Mouse (Mus musculus): Measurements from ENCODE around the gene Grrp1. TPM values are rescaled to one million over a fixed set of nuclear protein-coding genes. Genes with fewer than 3 reads are reported as not detected.
"Not testable (repeated sequence)": the region's sequence is repeated elsewhere in the genome, so short reads cannot be mapped to it uniquely, and the experiment has no call there.

Gene Grrp1
- polyA plus RNA-seq (2016; fragmentation: Nextera tagmentation; extraction: Ambion mirVana), result 5.7 and 9.5 TPM in 2 replicates

DNA sequence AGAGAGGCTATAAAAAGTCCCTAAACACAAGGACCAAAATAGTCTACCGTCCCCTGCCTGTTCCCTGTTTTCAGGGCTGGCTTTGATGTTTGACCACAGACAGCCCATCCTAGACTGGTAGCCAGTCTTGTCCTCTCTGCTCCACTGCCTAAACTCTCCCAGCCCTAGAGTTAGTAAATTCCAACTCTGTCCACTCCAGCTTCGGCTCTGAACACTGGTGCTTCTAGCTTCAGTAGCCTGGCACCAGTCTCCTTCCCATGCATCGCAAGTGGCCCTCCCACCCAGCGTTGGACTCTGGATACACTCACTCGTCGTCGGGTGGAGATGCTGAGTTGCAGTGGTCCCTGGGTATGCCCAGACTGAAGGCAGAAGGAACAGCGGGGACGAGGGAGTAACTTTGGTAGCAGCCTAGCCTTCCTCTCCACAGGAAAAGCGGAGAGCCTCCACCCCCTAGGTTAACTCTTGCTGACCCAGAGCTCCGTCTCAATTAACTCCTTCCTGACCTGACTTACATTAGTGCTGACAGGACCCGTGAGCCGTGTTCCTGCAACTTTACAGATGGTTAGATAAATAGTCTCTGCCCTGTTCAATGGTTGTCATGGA lies at the start of gene Grrp1:
Grrp1 (minus strand) TSS at position 385 of the 603 bp plus-strand sequence.
- peak within 1 kb of the TSS; percentile 86 for H3K27ac ChIP-seq (replicated peaks)
- no peaks in the 10 kb centered on the region for H3K9me3 ChIP-seq (replicated peaks)
- peak; percentile 62 for DNase-seq (ENCODE audit: low spot score)
- 0% methylated on average over 13 of the region's 13 CpGs for WGBS
- H3K27me3 ChIP-seq (ENCODE audit: low read depth, poor library complexity, severe bottlenecking), result peaks cover 76% of the 10 kb centered on the region
- H3K36me3 ChIP-seq, result no peaks in the 10 kb centered on the region
- H3K4me3 ChIP-seq, result peak within 1 kb of the TSS; percentile 61
- peaks cover 99% of the 10 kb centered on the region for H3K4me1 ChIP-seq

DNA sequence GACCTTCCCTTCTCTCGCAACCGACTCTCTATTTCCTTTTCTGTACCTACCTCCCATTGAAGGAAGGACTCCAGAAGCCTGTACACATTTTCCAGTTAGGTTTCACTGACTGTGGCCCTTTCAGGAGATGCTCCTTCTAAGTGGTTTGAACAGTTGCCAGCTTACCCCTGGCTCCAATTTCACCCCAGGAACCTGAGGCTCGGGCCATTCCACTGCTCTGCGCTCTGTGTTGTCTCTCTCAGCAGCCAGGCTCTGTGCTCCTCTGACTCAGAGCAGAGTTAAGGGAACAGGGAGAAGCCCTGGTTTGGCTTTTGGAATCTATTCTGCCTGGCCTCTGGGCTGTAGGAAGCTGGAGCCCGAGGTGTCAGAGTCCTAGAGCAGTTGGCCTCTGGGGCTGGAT lies 48.2 kb upstream of the Grrp1 start:
- DNase-seq (ENCODE audit: low spot score), result no peak
- 92% methylated on average over 5 of the region's 5 CpGs for WGBS
- Histone ChIP-seq H3K27ac (replicated peaks) (no peak overlapping the region), H3K27me3 (ENCODE audit: low read depth, poor library complexity, severe bottlenecking) (no peaks in the 10 kb centered on the region; the same call in 1 of the 2 replicates), H3K4me3 (no peak overlapping the region), H3K9me3 (replicated peaks) (no peaks in the 10 kb centered on the region), H3K4me1 (peaks cover 3% of the 10 kb centered on the region), H3K36me3 (no peaks in the 10 kb centered on the region)

DNA sequence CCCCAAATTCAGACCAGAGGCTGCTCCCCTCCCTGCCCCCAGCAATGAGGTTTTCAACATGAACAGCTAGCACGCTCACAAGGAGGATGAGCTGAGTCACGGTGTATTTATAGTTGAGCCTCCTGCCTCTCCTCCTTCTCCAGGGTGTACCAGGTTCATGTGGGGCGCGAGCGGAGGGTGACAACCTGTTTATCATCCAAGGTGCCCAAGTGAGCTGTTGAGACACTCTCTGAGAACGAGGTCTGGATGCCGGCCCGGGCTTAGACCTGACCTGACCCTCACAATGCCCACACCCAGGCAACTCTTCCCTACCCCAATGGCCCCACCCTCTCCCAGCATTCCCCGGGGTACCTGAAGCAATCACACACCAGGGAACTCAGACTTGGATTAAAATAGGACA lies 46.4 kb upstream of the Grrp1 start:
- Histone ChIP-seq H3K9me3 (replicated peaks) (0 out of 2 replicates have a peak, but pooled peaks cover 4% of the 10 kb centered on the region), H3K36me3 (no peaks in the 10 kb centered on the region), H3K27me3 (ENCODE audit: low read depth, poor library complexity, severe bottlenecking) (no peaks in the 10 kb centered on the region; the same call in 1 of the 2 replicates), H3K4me1 (no peaks in the 10 kb centered on the region), H3K4me3 (no peak overlapping the region), H3K27ac (replicated peaks) (no peak overlapping the region)
- no peak for DNase-seq (ENCODE audit: low spot score)
- 87% methylated on average over 9 of the region's 9 CpGs for WGBS

DNA sequence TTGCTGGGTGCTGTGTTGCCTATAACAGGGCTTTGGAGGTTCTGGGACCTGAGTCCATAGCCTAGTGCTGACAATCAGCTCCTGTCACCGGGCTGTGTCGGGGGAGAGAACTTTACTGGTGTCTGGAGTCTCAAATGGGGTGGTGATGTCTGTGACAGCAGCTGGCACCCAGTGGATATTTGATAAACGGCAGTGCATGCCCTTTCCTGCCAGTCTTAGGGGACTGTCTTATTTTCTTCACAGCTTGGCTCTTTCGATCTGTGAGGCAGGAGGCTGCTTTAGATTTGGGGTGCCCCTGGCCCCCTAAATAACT lies 45.5 kb upstream of the Grrp1 start:
- Histone ChIP-seq H3K36me3 (no peaks in the 10 kb centered on the region), H3K27ac (replicated peaks) (no peak overlapping the region), H3K27me3 (ENCODE audit: low read depth, poor library complexity, severe bottlenecking) (no peaks in the 10 kb centered on the region; the same call in 1 of the 2 replicates), H3K4me1 (no peaks in the 10 kb centered on the region), H3K9me3 (replicated peaks) (0 out of 2 replicates have a peak, but pooled peaks cover 4% of the 10 kb centered on the region), H3K4me3 (no peak overlapping the region)
- 77% methylated on average over 4 of the region's 4 CpGs for WGBS
- DNase-seq (ENCODE audit: low spot score), result no peak

DNA sequence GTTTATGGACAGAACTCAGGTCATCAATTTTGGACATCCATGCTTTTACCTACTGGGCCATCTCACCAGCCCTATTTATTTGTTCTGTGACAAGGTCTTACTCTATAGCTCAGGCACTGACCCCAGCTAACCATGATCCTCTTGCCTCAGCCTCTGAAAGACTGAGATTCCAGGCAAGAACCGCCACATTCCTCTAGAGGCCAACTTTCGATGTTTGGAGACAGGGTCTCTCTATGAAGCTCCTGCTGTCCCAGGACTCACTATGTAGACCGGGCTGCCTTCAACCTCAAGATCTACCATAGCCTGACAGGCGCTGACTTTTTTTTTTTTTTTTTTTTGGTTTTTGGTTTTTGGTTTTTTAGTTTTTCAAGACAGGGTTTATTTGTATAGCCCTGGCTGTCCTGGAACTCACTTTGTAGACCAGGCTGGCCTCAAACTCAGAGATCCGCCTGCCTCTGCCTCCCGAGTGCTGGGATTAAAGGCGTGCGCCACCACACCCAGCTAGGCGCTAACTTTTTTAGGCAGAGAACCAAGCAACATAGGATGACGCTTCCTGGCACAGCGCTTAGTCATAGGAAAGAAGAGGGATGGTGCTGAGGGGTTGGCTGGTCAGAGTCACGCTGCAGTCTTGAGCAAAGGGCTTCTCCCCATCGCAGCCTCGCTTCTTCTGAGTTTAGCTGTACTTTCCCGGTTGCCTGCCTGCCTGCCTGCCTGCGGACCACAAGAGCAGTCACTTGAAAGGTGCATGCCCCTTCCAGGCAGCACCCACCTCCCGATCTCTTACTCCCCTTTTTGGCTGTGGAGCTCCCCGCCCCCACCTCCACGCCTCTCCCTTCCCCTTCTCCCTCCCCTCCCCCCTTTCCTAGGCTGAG lies 45.0 kb upstream of the Grrp1 start:
- WGBS, result 79% methylated on average over 19 of the region's 19 CpGs
- no peaks in the 10 kb centered on the region for H3K36me3 ChIP-seq
- 0 out of 2 replicates have a peak, but pooled peaks cover 4% of the 10 kb centered on the region for H3K9me3 ChIP-seq (replicated peaks)
- no peaks in the 10 kb centered on the region for H3K4me1 ChIP-seq
- H3K27me3 ChIP-seq (ENCODE audit: low read depth, poor library complexity, severe bottlenecking), result no peaks in the 10 kb centered on the region; the same call in 1 of the 2 replicates
- DNase-seq (ENCODE audit: low spot score), result no peak
- H3K27ac ChIP-seq (replicated peaks), result no peak overlapping the region
- H3K4me3 ChIP-seq, result no peak overlapping the region

DNA sequence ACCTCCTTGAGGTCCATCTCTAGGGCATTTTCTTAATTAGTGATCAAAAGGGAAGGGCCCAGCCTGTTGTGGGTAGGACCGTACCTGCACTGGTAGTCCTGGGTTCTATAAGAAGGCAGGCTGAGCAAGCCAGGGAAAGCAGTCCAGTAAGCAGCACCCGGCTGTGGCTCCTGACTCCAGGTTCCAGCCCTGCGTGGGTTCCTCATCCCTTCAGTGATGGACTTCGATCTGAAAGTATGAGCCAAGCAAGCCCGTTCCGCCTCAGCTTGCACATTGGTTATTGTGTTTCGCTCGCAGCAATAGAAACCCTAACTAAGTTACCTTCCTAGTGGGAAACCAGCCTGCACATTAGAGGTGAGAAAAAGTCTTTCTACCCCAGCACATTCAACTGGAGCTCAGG lies 43.5 kb upstream of the Grrp1 start:
- Histone ChIP-seq H3K9me3 (replicated peaks) (0 out of 2 replicates have a peak, but pooled peaks cover 4% of the 10 kb centered on the region), H3K27ac (replicated peaks) (no peak overlapping the region), H3K36me3 (no peaks in the 10 kb centered on the region), H3K27me3 (ENCODE audit: low read depth, poor library complexity, severe bottlenecking) (peaks cover 9% of the 10 kb centered on the region; the same call in 1 of the 2 replicates), H3K4me1 (no peaks in the 10 kb centered on the region), H3K4me3 (no peak overlapping the region)
- no peak for DNase-seq (ENCODE audit: low spot score)
- 96% methylated on average over 8 of the region's 8 CpGs for WGBS

DNA sequence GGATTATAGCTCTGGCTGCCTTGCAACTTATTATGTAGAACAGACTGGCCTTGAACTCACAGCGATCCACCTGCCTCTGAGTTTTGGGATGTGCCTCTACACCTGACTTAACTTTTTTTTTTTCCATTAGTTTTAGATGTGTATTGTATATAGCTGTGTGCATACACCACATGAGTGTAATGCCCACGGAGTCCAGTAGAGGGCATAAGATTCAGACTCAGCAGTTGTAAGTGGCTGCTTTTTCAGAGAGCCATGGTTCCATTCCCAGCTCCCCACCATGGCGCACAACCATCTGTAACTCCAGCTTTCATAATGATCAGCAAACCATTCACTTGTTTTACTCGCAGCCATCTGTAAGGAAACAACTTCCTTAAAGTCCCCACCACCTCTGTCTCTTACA lies 42.6 kb upstream of the Grrp1 start:
- no peak for DNase-seq (ENCODE audit: low spot score)
- Histone ChIP-seq H3K27ac (replicated peaks) (no peak overlapping the region), H3K4me3 (no peak overlapping the region), H3K4me1 (no peaks in the 10 kb centered on the region), H3K27me3 (ENCODE audit: low read depth, poor library complexity, severe bottlenecking) (peaks cover 9% of the 10 kb centered on the region; the same call in 1 of the 2 replicates), H3K36me3 (no peaks in the 10 kb centered on the region), H3K9me3 (replicated peaks) (0 out of 2 replicates have a peak, but pooled peaks cover 4% of the 10 kb centered on the region)
- 92% methylated on average over 4 of the region's 4 CpGs for WGBS

DNA sequence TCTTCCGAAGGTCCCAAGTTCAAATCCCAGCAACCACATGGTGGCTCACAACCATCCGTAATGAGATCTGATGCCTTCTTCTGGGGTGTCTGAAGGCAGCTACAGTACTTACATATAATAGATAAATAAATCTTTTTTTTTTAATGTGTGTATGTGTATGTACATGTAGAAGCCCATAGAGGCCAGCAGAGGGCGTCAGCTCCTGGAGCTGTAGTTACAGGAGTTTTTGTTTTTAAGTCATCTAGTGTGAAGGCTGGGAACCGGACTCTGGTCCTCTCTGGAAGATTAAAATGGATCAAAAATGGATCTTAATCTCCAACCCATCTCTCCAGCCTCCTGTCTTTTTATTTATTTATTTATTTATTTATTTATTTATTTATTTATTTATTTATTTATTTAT lies 42.2 kb upstream of the Grrp1 start:
- WGBS, result 88% methylated on average over 4 of the region's 4 CpGs
- H3K36me3 ChIP-seq; H3K27ac ChIP-seq (replicated peaks); H3K4me3 ChIP-seq; H3K27me3 ChIP-seq (ENCODE audit: low read depth, poor library complexity, severe bottlenecking); H3K9me3 ChIP-seq (replicated peaks); DNase-seq (ENCODE audit: low spot score); H3K4me1 ChIP-seq: not testable (repeated sequence)

DNA sequence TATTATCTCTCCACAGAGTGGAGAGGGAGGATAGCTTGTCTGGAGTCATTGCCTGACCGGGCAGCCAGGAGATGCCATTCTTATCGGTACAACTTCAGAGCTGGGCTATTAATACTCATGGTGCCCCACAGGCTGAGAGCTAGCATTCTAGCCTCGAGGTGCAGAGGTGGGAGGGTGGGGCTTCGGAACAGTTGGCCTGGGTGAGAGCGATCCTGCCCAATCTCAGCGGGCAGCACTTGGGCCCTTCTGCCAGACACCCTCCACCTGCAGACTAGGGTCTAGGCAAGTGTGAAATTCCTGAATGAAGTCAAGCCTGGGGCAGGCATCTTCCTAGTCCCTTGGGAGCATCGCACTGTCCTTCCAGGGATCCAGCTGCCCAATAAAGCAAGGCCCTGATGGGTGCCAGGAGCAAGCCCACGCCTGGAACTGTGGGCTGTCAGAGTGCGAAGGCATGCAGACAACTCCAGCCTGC lies 39.8 kb upstream of the Grrp1 start:
- peaks cover 9% of the 10 kb centered on the region; the same call in 1 of the 2 replicates for H3K27me3 ChIP-seq (ENCODE audit: low read depth, poor library complexity, severe bottlenecking)
- no peak for DNase-seq (ENCODE audit: low spot score)
- no peaks in the 10 kb centered on the region for H3K36me3 ChIP-seq
- H3K4me3 ChIP-seq, result no peak overlapping the region
- H3K27ac ChIP-seq (replicated peaks), result no peak overlapping the region
- peaks cover 5% of the 10 kb centered on the region for H3K4me1 ChIP-seq
- WGBS, result 72% methylated on average over 9 of the region's 9 CpGs
- H3K9me3 ChIP-seq (replicated peaks), result 0 out of 2 replicates have a peak, but pooled peaks cover 4% of the 10 kb centered on the region

DNA sequence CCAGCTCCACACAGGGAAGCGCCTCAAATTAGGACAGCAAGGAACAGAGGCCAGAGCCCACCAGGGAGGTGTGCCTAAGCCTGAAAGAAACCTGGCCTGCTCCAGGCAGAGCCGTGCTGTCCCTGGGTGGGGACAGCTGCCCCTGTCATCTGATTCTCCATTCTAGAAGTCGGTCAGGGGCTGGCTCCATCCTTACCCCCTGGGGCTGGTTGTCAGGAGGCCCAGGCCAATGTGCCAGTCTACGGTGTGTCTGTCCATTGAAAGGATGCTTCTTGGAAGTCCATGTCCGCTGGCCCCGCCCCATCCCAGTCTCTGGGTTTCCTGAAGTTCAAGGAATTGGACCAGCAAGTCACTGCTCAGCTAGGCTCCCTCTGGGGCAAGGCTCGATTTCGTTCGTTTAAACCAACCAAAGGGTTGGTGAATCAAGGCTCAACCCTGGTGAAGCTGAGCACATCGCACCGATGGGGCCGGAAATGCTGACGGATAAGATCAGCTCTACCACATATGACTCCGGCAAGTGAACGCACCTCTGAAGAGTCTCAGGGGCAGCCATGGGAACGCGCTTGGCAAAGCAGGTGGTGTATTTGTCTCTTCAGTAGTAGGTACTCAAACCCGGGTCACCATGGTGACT lies 39.3 kb upstream of the Grrp1 start:
- Histone ChIP-seq H3K4me3 (no peak overlapping the region), H3K36me3 (no peaks in the 10 kb centered on the region), H3K9me3 (replicated peaks) (0 out of 2 replicates have a peak, but pooled peaks cover 4% of the 10 kb centered on the region), H3K4me1 (peaks cover 10% of the 10 kb centered on the region), H3K27me3 (ENCODE audit: low read depth, poor library complexity, severe bottlenecking) (peaks cover 9% of the 10 kb centered on the region; the same call in 1 of the 2 replicates), H3K27ac (replicated peaks) (no peak overlapping the region)
- DNase-seq (ENCODE audit: low spot score), result no peak
- whole genome bisulfite sequencing, result 73% methylated on average over 18 of the region's 18 CpGs

DNA sequence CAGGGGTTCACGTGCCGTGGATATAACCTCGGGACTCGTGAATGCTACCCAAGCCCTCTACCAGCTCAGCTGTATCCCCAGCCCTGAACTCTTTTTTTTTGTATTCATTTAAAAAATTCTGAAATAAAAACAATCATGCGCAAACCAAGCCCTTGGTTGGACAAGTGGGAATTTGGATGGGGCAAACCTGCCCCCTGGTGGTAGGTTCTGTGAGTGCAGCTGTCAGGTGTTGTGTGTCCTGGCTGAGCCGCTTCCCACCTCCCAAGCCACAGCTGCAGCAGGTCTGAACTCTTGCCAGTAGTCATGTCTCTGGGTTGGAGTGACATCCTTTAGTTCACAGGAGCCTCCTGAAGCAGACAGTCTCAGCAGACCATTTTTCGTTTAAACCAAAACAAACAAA lies 38.2 kb upstream of the Grrp1 start:
- peaks cover 17% of the 10 kb centered on the region for H3K4me1 ChIP-seq
- peak; percentile 81 for DNase-seq (ENCODE audit: low spot score)
- no peak overlapping the region for H3K4me3 ChIP-seq
- 22% methylated on average over 7 of the region's 7 CpGs for WGBS
- no peaks in the 10 kb centered on the region for H3K36me3 ChIP-seq
- 0 out of 2 replicates have a peak, but pooled peaks cover 4% of the 10 kb centered on the region for H3K9me3 ChIP-seq (replicated peaks)
- H3K27ac ChIP-seq (replicated peaks), result no peak overlapping the region
- H3K27me3 ChIP-seq (ENCODE audit: low read depth, poor library complexity, severe bottlenecking), result peaks cover 9% of the 10 kb centered on the region; the same call in 1 of the 2 replicates

DNA sequence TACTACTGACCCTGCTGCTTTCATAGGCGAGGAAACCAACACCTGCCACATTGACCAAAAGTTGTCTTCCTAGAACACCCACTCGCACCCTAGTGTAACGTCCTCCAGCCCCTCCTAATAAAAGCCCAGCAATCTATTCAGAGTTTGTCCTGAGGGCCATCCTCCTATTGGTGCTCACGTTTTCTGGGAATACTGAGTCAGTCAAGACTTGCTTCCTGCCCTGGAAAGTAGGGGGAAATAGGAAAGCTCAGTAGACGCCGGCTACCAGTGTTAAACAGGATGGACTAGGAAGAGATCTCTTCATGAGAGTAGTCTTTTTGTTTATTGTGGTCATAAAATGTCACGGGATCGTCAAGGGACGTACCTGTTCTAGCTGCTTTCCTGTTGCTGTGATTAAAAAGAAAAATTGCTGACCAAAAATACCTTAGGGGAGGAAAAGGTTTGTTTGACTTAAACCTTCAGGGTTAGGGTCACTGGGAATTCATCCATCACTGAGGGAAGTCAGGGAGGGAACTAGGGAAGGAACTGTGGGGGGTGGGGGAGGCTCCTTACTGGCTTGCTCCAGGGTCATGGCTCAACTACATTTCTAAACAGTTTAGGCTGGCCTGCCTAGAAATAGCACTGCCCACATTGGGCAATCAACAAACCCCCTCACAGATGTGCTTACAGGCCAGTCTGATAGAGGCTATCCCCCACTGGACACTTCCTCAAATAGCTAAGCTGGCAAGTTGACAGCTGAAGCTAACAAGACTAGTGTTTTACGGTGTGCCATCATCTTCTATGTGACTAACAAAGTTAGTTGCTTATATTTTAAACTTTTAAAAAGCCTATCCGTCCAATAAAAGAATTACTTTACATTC lies 34.7 kb upstream of the Grrp1 start:
- no peak for DNase-seq (ENCODE audit: low spot score)
- Histone ChIP-seq H3K27me3 (ENCODE audit: low read depth, poor library complexity, severe bottlenecking) (peaks cover 9% of the 10 kb centered on the region; the same call in 1 of the 2 replicates), H3K4me1 (peaks cover 29% of the 10 kb centered on the region), H3K4me3 (peak overlapping the region; percentile 95), H3K9me3 (replicated peaks) (no peaks in the 10 kb centered on the region), H3K36me3 (peaks cover 14% of the 10 kb centered on the region), H3K27ac (replicated peaks) (peak overlapping the region; percentile 100)
- WGBS, result 57% methylated on average over 11 of the region's 11 CpGs

Measured in midbrain, embryonic 10.5 days (tissue).